Mouse (Mus musculus): ENCODE data around the gene Mycbp2. TPM values are rescaled to one million over a fixed set of nuclear protein-coding genes. Genes with fewer than 3 reads are reported as not detected.

The Mycbp2 gene
- polyA plus RNA-seq, 1 experiment from 2014 or later = 15.0 TPM

GRCm38 (mm10) chr14:103114994-103115670 lies 231.5 kb downstream of the Mycbp2 start:
- no peaks in the 10 kb centered on the region for H3K9me3 ChIP-seq (replicated peaks)
- WGBS = 93% methylated on average over 3 of the region's 3 CpGs
- H3K4me1 ChIP-seq = no peaks in the 10 kb centered on the region
- no peak for DNase-seq (ENCODE audit: low spot score)
- H3K27ac ChIP-seq (replicated peaks) = no peak overlapping the region
- H3K27me3 ChIP-seq (ENCODE audit: low read depth, poor library complexity, severe bottlenecking) = no peaks in the 10 kb centered on the region
- H3K4me3 ChIP-seq = no peak overlapping the region
- H3K36me3 ChIP-seq = peaks cover 78% of the 10 kb centered on the region

- Histone ChIP-seq H3K4me1 (no peaks in the 10 kb centered on the region), H3K36me3 (peaks cover 59% of the 10 kb centered on the region), H3K4me3 (no peak overlapping the region), H3K27me3 (ENCODE audit: low read depth, poor library complexity, severe bottlenecking) (no peaks in the 10 kb centered on the region), H3K27ac (replicated peaks) (no peak overlapping the region), H3K9me3 (replicated peaks) (no peaks in the 10 kb centered on the region)
- DNase-seq (ENCODE audit: low spot score) = no peak
- 92% methylated on average over 3 of the region's 3 CpGs for WGBS
These were observed 233.8 kb downstream of the Mycbp2 start for GRCm38 (mm10) chr14:103112606-103113363.

GRCm38 (mm10) chr14:103109971-103110370 lies 236.6 kb downstream of the Mycbp2 start:
- DNase-seq (ENCODE audit: low spot score) = no peak
- Histone ChIP-seq H3K9me3 (replicated peaks) (no peaks in the 10 kb centered on the region), H3K27ac (replicated peaks) (no peak overlapping the region), H3K4me1 (no peaks in the 10 kb centered on the region), H3K4me3 (no peak overlapping the region), H3K36me3 (peaks cover 31% of the 10 kb centered on the region), H3K27me3 (ENCODE audit: low read depth, poor library complexity, severe bottlenecking) (no peaks in the 10 kb centered on the region)
- WGBS = 89% methylated on average over 4 of the region's 4 CpGs

DNA sequence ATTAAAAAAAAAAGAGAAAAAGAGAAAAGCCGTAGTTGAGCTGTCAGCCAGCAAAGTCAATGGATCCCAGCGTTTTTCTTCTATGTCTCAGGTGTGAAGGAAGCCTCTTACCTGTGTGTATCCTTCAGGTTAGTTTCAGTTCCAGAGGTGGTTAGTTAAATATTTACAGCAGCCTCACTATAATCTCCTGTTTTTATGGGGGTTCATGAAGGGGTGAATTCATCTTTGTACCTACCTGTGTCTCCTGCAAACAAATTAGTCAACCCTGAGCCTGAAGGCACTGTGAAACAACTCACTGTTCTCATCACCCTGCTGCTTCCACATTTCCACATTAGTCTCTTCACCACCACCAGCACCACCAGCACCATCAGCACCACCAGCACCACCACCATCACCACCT lies 240.3 kb downstream of the Mycbp2 start:
- H3K27me3 ChIP-seq (ENCODE audit: low read depth, poor library complexity, severe bottlenecking) = no peaks in the 10 kb centered on the region
- H3K9me3 ChIP-seq (replicated peaks) = no peaks in the 10 kb centered on the region
- no peak for DNase-seq (ENCODE audit: low spot score)
- H3K27ac ChIP-seq (replicated peaks) = no peak overlapping the region
- H3K4me1 ChIP-seq = peaks cover 11% of the 10 kb centered on the region
- 96% methylated on average over 2 of the region's 2 CpGs for WGBS
- peaks cover 3% of the 10 kb centered on the region; the same call in 1 of the 2 replicates for H3K36me3 ChIP-seq
- H3K4me3 ChIP-seq = no peak overlapping the region

GRCm38 (mm10) chr14:103102731-103103335 lies 243.8 kb downstream of the Mycbp2 start:
- H3K4me1 ChIP-seq = peaks cover 14% of the 10 kb centered on the region
- H3K4me3 ChIP-seq = no peak overlapping the region
- no peaks in the 10 kb centered on the region for H3K27me3 ChIP-seq (ENCODE audit: low read depth, poor library complexity, severe bottlenecking)
- DNase-seq (ENCODE audit: low spot score) = no peak
- H3K36me3 ChIP-seq = no peaks in the 10 kb centered on the region
- no peaks in the 10 kb centered on the region for H3K9me3 ChIP-seq (replicated peaks)
- 86% methylated on average over 10 of the region's 10 CpGs for WGBS
- no peak overlapping the region for H3K27ac ChIP-seq (replicated peaks)

DNA sequence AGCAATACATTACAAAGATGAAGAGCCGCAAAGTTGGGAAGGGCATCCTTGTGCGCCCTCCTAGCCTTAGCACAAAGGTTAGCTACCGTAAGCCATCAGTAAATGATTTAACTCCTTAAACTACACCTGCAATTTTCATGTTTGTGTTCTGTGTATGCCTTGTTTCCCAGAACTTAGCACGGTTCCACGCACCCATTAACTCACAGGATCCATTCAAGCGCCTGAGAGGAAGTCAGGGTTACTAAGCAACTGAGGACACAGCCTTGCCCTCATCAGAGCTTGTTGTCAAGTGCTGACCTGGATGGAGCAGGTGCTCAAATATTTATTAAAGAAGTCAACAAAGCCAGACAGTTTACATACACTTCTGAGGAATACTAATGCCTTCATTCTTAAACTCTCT lies 244.4 kb downstream of the Mycbp2 start:
- Histone ChIP-seq H3K27ac (replicated peaks) (no peak overlapping the region), H3K27me3 (ENCODE audit: low read depth, poor library complexity, severe bottlenecking) (no peaks in the 10 kb centered on the region), H3K4me3 (no peak overlapping the region), H3K4me1 (peaks cover 20% of the 10 kb centered on the region), H3K36me3 (no peaks in the 10 kb centered on the region), H3K9me3 (replicated peaks) (no peaks in the 10 kb centered on the region)
- no peak for DNase-seq (ENCODE audit: low spot score)
- 73% methylated on average over 6 of the region's 6 CpGs for WGBS

- no peak overlapping the region for H3K27ac ChIP-seq (replicated peaks)
- peaks cover 29% of the 10 kb centered on the region for H3K4me1 ChIP-seq
- WGBS = 78% methylated on average over 3 of the region's 3 CpGs
- H3K27me3 ChIP-seq (ENCODE audit: low read depth, poor library complexity, severe bottlenecking) = no peaks in the 10 kb centered on the region
- H3K4me3 ChIP-seq = no peak overlapping the region
- H3K36me3 ChIP-seq = peaks cover 6% of the 10 kb centered on the region
- no peaks in the 10 kb centered on the region for H3K9me3 ChIP-seq (replicated peaks)
- DNase-seq (ENCODE audit: low spot score) = no peak
These were observed 245.4 kb downstream of the Mycbp2 start for GRCm38 (mm10) chr14:103101171-103101570.

GRCm38 (mm10) chr14:103100296-103100695 lies 246.3 kb downstream of the Mycbp2 start:
- Histone ChIP-seq H3K27ac (replicated peaks) (no peak overlapping the region), H3K4me1 (peaks cover 29% of the 10 kb centered on the region), H3K27me3 (ENCODE audit: low read depth, poor library complexity, severe bottlenecking) (no peaks in the 10 kb centered on the region), H3K36me3 (peaks cover 13% of the 10 kb centered on the region), H3K9me3 (replicated peaks) (no peaks in the 10 kb centered on the region), H3K4me3 (no peak overlapping the region)
- WGBS = 87% methylated on average over 13 of the region's 13 CpGs
- DNase-seq (ENCODE audit: low spot score) = no peak

GRCm38 (mm10) chr14:103099238-103099933 lies 247.2 kb downstream of the Mycbp2 start, which contains the start of gene Fbxl3:
TSS of gene Fbxl3 (minus strand) at chr14:103099566.
- Histone ChIP-seq H3K4me3 (peak within 1 kb of the TSS; percentile 85), H3K27ac (replicated peaks) (peak within 1 kb of the TSS; percentile 99), H3K9me3 (replicated peaks) (no peaks in the 10 kb centered on the region), H3K4me1 (peaks cover 29% of the 10 kb centered on the region), H3K27me3 (ENCODE audit: low read depth, poor library complexity, severe bottlenecking) (no peaks in the 10 kb centered on the region), H3K36me3 (peaks cover 22% of the 10 kb centered on the region)
- DNase-seq (ENCODE audit: low spot score) = peak; percentile 87
- under 1% methylated on average over 88 of the region's 88 CpGs for WGBS

GRCm38 (mm10) chr14:103098587-103099235 lies 247.9 kb downstream of the Mycbp2 start:
- H3K27ac ChIP-seq (replicated peaks) = peak overlapping the region; percentile 99
- no peaks in the 10 kb centered on the region for H3K27me3 ChIP-seq (ENCODE audit: low read depth, poor library complexity, severe bottlenecking)
- H3K36me3 ChIP-seq = peaks cover 26% of the 10 kb centered on the region
- DNase-seq (ENCODE audit: low spot score) = peak; percentile 81
- H3K4me1 ChIP-seq = peaks cover 29% of the 10 kb centered on the region
- WGBS = under 1% methylated on average over 86 of the region's 86 CpGs
- peak overlapping the region; percentile 85 for H3K4me3 ChIP-seq
- H3K9me3 ChIP-seq (replicated peaks) = no peaks in the 10 kb centered on the region

DNA sequence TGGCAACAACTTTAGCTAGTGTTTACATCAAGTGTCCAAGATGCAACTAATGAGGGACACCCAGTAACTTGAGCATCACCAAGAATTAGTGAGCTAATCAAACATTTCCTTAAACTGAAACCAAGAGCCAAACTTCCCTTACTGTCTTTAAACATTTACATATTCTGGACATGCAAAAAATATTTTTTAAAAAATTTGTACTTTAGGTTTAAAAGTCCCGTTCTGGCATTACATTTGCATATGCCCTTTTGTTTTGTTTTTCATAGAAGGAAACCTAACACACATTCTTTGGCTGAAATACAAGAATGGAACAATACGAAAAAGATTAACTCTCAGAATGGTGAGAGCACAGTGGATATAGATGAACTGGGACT lies 248.4 kb downstream of the Mycbp2 start:
- no peaks in the 10 kb centered on the region for H3K9me3 ChIP-seq (replicated peaks)
- H3K4me1 ChIP-seq = peaks cover 29% of the 10 kb centered on the region
- H3K36me3 ChIP-seq = peaks cover 31% of the 10 kb centered on the region
- DNase-seq (ENCODE audit: low spot score) = no peak
- H3K27ac ChIP-seq (replicated peaks) = peak overlapping the region; percentile 99
- peak overlapping the region; percentile 85 for H3K4me3 ChIP-seq
- 4% methylated on average over 2 of the region's 2 CpGs for WGBS
- H3K27me3 ChIP-seq (ENCODE audit: low read depth, poor library complexity, severe bottlenecking) = no peaks in the 10 kb centered on the region

DNA sequence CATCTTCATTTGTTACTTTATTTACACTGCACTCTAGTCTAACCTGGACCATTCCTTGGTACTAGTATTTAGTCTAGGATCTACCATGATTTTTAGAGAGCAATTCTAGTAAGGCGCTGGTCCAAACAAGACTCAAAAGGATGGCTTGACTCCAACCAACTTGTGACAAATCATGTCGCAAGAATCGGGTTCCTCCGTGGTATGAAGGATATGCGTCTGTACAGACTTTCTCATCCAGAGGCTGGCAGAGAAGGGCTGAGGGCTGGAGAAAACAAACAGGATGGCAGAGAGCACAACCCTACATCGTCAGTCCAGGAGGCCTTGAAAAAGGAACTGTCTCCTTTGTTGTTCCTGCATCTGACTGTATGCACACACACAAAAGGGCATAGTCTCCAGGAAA lies 250.0 kb downstream of the Mycbp2 start:
- no peaks in the 10 kb centered on the region for H3K9me3 ChIP-seq (replicated peaks)
- DNase-seq (ENCODE audit: low spot score) = no peak
- H3K27me3 ChIP-seq (ENCODE audit: low read depth, poor library complexity, severe bottlenecking) = no peaks in the 10 kb centered on the region
- 88% methylated on average over 6 of the region's 6 CpGs for WGBS
- H3K36me3 ChIP-seq = peaks cover 43% of the 10 kb centered on the region
- no peak overlapping the region for H3K4me3 ChIP-seq
- H3K4me1 ChIP-seq = peaks cover 18% of the 10 kb centered on the region
- H3K27ac ChIP-seq (replicated peaks) = no peak overlapping the region
